Mouse (Mus musculus) mature B cell (primary cell): ENCODE measurements around the gene Tacc2.
"Not testable (repeated sequence)": the region's sequence is repeated elsewhere in the genome, so short reads cannot be mapped to it uniquely, and the experiment has no call there.

ENCODE experiments used
- in situ Hi-C: fragments of 300-500 bp; cut with MboI; formaldehyde crosslinking; loops from 2 replicates; pipeline ENCODE4 v1.14.3; 2019

Gene Tacc2

DNA sequence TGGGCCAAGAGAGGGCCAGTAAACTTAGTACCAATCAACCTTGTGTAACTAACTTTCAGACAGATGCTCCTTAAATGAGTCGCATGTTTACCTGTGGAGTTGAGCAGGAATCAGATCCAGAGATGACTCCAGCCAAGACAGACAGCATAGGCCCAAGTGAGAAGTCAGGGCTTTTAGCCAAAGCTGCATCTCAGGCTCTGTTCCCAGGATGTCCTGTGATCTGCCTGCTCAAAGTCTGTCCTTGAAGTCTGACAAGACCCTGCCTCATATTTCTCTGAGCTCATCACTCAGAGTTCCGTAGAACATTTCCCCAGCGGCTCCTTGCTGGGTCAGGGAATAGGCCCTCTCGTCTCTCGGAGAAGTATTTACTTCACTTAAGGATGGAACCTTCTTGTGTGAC, 73.4 kb downstream of the Tacc2 start:
- in situ Hi-C loops: no loop called here

DNA sequence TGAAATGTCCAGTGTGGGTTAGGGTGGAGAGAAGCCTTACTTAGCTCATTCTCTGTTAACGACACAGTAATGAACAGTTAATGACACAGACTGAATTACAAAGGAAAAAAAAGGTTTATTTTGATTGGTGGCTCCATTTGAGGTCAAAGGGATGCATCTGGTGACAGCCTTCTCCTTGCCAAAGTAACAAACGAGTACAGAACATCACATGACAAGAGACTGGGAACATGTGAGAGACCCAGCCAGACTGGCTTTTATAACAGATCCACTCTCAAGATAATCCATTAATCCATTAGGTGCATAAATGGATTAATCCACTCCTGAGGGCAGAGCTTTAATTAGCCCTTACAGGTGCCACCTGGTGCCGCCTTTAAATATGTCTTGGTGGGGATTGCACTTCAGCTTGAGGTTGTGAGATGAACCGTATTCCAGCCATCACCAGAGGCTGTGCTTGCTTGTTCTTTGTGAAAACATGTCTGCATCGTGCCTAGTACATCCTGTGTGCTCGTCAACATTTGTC, 75.9 kb downstream of the Tacc2 start:
- in situ Hi-C loops: no loop called here

DNA sequence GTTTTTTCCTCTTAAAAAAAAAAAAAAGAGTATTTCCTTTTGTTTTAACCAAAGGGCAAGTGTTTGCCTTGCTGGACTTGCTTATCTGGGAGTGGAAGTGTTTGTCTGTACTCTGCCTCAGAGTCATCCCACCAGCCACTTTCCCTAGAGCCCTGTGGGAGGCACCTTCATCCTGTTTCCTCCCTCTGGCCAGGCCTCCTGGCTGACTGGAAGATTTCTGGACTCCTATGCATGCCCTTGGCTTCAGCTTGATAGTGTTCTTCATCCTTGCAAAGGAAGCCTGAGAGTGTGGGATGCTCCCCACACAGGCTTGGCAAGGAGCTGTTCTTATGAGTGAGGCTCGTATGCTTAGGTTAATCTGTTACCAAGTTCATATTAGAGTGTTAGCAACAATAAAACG, 77.3 kb downstream of the Tacc2 start:
- in situ Hi-C loops: no loop called here

DNA sequence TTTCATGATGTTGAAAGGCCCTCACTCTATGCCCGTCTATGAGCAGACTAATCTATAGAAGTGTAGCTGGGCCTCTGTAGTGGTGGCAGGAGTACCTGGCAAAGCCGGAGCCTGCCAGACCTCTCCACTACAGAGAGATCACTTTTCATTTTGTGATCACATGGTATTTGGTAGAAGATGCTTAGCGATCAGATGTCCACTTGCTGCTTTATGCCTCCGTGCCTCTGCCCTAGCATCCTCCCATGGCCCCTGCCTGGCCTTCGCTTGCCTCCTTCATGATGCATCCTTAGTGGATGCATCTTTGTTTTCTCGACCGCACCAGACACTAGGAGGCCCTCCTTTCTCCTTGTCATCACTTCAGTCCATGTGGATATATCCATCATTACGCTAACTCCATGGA, 79.7 kb downstream of the Tacc2 start:
- in situ Hi-C loops: no loop called here

DNA sequence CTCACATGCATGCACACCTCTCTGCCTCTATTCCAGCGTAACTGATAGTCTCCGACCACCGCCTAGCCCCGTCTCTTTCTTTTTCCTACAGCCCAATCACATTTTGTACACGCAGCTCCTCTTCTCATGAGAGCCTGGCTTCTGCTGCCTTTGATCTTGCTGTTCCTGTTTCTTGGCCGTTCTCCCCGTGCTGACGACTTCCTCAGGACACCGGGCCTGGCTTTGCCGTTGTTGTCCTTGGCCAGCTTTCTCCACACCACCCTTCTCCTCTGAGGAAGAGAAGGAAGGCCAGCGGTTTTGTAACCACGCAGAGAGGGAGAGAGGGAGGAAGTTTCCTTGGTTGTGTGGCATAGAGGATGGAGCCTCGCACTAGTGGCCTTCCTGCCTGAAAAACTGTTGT, 80.5 kb downstream of the Tacc2 start:
- in situ Hi-C loops: no loop called here

DNA sequence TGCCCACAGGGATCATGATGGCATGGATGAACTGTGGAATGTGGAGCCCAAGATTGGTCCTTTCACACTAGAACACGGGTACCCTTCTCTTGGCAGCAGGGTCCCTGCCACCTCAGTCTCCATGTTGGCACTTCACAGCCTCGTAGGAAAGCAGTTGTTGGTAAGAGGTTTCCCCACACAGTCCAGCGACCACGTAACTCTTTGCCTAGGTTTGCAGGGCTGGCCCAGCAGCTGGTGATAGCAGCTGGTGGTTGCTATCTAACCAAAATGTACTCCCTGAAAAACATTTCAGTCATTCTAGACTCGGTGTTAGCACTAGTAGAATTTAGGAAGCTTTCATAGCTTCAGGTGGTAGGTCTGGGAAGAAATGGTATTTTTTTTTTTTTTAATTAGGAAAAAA, 81.9 kb downstream of the Tacc2 start:
- in situ Hi-C loops: no loop called here

DNA sequence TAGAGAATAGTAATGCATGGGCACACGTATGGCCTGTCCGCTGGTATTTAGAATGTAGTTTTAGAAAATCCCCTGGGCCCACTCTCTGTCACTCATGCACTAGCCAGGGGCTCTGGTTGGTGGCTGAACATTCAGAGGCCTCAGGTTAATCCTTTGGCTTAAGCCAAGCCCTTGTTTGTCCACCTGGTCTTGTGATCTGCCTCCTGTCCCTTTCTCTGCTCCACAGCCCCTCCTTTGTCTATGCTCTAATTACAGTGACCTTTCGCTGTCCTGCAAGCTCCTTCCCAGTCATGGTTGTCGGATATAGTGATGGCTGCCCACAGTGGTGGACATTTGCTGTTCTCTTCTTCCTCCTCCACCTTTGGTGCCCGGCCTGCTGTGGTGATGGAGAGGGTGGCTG, 85.0 kb downstream of the Tacc2 start:
- in situ Hi-C loops: no loop called here

DNA sequence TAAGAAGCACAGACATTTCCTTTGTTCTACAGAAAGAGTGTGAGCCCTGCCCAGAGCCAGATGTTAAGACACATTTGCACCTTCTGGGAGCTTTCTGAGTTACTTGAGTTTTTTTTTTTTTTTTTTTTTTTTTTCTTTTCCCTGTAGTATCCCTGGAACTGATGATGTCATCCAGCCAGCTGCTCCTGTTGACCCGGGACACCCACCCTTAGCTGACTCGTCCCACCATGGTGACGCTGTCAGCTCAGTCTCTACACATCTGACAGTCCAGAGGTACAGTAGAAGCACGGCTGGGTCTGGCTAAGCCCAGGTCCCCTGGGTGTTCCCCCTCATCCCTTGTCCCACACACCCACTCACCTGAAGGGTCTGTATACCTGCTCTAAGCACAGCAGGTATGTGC, 85.6 kb downstream of the Tacc2 start:
- in situ Hi-C loops: no loop called here

DNA sequence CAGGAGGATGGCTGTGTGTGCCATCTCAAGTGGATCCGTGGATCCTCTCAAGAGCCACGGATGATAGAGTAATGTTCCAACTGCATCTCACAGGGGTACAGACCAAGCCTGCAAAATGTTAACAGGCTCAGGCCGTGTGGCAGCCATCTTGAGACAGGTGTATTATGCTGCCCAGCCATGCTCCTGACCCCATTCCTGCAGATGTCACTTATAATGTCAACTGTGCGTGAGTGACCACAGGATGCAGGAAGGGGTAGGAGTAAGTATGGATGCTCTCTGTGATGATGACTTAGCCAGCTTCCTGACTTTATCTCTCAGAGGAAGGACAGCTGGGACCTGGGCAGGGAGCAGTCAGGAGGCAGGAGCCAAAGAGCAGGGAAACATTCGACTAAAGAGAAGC, 86.8 kb downstream of the Tacc2 start:
- in situ Hi-C loops: no loop called here

DNA sequence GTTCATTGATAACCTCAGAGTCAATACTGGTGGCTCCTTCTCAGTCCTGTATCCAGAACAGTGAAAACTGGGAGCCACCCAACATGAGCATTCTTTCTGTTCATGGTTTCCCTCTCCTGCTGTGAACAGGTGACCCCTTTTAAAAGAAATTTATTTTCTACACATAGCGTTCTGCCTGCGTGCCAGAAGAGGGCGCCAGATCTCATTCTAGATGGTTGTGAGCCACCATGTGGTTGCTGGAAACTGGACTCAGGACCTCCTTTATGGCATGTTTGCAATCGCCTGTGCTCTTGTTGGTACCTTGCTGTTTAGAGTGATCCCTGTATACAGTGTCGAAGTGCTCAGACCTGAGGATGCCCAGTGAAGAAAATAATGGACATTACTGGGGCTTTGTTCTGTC, 87.4 kb downstream of the Tacc2 start:
- in situ Hi-C loops: no loop called here

DNA sequence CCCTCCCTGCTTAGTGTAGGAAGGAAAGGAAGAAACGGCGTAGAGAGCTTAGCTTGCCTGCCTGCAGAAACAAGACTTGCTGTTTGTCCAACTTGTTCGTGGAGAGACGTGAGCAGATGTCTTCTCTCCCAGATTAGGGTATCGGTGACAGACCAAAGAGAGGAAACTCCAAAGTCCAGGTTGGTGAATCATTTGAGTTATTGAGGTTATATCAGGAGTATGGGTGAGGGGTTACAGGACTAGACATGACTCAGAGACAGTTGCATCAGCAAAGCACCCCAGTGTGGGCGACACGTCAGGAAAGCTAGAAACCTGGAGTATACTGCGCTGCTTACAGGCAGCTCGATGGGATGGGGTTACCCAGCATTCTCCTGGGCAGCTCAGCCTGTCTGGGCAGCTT, 88.1 kb downstream of the Tacc2 start:
- in situ Hi-C loops: no loop called here

DNA sequence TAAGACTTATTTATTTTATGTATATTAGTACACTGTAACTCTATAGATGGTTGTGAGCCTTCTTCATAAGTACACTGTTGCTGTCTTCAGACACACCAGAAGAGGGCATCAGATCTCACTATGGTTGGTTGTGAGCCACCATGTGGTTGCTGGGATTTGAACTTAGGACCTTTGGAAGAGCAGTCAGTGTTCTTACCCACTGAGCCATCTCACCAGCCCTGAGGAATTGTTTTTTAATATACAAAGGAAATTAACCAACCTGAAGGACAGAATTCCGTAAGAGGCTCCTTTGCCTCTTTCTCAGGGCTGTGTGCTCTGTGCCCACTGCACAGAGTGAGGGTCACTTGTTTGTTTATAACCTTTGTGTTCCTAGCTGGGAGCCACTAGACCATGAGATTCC, 90.8 kb downstream of the Tacc2 start:
- in situ Hi-C loops: not testable (repeated sequence)

DNA sequence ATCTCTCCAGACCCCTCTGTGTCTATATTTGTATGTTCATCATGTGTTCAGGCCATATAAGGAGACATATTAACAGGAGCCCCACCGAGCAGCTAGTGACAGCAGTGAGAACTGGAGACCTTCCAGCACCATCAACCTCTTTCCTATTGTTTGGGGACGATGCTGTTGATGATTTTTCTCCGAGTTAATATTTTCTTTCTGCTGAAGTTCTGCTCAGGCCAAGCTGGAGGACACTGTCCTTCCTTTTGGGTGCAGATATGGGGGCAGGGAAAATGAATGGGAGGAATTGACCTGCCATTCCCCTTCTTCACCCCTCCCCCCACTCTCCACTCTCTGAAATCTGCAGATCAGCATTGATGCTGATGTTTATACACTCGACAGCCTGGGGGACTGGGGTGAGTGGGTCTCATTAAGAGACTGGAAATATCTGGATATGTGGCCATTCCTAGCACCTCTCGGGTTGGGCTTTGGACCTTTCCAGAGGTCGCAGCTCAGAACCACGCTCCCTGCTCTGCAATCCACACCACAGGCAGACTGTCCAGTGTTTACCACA, 91.6 kb downstream of the Tacc2 start:
- in situ Hi-C loops: no loop called here

DNA sequence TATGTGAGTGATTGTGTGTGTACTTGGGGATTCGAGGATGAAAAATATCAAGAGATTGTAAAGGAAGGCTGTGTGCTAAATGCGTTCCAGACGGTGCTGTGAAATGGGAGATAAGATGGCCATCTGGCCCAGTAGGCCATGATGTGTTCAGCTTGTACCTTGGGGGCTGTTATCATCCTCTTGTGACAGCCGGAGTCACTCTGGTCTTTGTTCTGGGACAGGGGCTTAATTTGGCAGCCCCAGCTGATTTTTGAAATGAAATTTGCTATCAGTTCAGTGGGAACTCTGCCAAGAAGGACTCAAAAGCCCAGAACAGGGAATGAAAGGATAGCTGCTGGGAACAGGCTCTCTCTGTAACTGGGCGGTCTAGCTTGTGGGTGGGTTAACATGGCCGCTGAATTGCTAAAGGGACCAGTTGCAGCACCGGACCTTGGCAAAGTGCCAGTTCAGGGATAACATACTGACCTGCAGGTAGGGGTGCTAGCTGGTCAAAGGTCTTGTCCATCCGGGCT, 92.2 kb downstream of the Tacc2 start:
- in situ Hi-C loops: no loop called here

DNA sequence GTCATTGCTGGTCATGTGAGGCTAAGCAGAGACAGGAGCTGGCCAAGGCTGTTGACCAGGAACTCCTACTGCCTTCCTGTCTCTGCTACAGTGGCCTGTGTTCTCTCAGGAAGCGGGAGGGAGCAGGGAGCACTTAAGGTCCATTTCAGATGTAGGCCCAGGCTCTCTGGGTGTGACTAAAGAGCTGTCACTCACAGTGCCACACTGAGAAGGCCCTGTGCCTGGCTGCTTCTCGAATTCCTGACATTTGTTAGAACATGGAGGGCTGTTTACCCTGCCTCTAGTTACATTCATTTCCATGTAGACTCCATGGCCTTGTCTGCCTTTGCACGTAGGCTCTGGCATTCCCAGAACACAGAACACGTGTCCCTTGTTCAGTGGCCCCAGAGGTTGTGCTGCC, 93.1 kb downstream of the Tacc2 start:
- in situ Hi-C loops: no loop called here

DNA sequence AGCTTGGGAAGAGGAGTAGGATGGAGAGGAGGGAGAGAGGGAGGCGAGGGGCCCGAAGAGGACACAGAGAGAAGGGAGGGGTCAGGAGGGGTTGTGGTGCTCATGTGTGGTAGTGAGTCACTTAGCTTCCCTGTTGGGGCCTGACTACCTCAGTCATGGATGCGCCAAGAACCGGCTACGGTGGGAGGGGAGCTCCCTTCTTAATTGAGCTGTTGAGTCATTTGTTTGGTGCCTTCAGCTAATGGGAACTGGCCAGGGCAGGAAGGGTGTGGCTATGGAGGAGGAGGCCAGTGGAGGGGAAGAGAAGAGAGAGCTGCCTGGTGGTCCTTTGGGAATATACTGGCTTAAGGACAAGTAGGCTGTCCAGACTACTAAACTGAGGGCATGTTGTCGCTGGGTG, 94.1 kb downstream of the Tacc2 start:
- in situ Hi-C loops: no loop called here

DNA sequence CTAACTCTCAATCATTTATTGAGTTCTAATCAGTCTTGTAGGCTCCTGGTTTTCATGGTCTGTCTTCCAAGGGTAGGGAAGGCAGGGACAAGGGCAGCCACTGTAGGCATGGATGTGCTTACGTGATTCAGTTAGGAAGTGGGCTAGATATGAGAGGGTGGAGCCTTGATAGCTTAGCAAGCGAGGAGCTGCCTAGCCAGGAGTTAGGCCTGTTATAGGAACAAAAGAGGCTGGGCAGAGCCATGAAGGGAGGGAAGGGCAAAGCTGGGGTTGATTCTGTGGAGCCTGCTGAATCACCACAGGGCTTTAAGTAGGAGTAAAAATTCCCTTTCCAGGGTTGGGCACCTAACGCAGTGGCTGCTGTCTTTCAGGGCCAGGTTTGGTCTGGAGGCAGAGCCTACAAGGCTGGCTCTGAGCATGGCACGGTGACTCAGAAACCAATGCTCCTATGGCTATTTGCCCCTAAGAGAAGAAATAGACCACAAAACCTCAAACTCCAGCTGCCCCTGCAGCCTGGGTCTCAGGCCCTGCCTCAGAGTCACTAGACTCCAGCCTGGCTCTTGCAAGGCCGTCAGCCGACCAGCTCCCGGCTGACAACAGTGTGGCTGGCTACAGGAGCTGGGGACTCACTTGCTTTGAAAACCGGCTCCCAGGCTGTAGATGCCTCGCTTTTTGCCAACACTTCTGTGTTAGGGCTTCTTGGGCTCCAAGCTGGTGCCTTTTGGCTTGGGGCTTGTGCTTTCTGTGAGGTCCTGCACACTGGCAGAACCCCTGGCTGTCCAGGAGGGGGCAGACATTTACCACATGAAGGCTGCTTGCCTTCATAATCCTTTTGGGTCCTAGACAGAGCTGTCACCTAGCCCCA, 96.2 kb downstream of the Tacc2 start:
- in situ Hi-C loops: no loop called here

DNA sequence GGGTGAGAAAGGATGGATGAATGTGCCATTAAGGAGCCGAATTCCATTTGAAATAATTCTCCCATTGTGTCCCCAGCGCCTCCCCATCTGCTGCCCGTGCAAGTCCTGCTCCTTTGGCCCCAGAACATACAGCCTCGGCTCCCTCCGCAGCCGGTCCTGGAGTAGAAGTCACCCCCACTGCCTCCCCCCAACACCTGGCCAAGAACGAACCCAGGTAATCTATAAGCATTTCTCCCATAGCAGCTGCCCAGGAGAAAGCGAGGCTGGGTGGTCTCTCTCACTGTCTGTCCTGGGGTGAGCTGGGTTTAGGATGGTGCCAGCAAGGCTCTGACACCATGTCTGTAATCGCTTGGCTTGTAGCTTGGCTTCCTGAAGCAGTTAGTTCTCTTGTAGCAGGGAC, 97.3 kb downstream of the Tacc2 start:
- in situ Hi-C loops: no loop called here

DNA sequence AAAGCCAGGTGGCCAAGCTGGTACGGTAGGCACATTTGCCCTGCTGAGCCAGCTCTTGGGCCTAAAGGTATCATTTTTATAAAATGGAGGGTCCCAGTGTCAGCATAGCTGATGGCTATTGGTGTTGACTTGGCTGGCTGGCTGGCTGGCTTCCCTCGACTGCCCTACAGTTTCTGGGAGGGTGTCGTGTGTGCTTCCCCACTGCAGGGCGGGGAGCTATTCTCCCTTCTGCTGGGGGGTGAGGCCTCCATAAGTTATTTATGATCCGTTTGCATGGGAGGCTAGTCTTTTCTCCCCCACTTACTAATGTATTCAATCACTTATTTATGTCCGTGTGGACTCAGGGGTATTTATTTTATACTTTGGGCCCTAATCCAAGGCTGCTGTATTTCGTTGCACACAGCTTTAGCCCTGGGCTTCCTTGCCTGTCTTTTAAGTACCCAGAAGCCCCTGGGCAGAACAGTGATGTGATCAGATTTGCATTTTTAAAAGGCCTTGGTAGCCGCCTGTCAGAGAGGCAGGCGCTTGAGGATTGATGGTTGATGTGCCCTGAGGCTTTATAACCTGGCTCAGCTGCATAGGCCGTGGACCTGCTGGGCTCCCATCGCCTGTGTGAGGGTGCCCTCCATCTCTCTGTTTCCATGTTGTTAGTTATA, 99.8 kb downstream of the Tacc2 start:
- in situ Hi-C loops: no loop called here

DNA sequence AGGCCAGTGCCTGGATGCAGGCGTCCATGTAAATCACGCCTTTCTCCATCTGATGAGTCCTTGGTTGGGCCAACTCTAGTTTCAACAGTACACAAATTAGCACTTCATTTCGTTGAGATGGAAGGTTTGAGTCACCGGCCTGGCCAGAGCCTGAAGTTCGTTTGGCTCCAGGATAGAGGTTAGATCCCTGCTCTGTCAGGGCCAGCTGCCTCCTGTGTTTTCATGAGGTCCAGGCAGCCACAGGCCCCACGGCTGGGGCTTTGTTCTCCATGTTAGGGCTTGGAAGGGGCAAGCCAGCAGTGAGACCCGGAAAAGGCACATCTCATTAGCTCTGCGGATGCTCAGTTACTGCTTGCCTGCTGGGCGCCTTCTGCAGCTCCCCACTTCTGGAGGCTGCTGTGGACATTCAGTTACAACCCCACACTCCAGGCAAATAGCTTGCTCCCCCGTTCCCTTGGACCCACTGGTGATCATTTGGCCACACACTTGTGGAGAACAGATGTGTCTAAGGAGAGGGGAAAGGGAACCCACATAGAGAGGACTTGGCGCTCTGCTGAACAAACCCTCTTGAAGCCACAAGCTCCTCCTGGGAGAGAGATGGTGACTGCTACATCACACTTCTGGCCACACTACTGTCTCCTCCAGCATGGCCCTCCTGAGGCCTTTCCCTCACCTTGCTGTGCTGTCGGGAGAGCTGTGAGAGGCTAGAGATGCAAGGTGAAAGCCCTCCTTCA, 100.5 kb downstream of the Tacc2 start:
- in situ Hi-C loops: no loop called here

DNA sequence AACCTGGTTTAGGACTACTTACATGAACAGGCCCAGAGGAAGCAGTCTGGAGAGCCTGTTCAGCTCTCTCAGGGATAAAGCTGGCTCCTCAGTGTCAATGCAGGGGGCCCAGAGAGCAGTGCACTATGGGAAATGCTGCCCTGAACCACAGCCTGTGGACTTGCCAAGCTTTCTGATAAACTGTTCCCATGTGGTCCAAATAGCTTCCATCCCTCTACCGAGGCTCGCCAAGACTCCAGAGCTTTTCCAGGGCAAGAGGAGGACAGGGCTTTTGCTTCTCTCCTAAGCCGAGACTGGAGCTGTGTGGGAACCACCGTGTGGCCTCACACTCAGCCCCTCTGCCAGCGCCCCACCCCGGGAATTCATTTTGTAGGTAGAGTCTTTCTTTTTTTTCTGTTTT, 101.2 kb downstream of the Tacc2 start:
- in situ Hi-C loops: no loop called here

DNA sequence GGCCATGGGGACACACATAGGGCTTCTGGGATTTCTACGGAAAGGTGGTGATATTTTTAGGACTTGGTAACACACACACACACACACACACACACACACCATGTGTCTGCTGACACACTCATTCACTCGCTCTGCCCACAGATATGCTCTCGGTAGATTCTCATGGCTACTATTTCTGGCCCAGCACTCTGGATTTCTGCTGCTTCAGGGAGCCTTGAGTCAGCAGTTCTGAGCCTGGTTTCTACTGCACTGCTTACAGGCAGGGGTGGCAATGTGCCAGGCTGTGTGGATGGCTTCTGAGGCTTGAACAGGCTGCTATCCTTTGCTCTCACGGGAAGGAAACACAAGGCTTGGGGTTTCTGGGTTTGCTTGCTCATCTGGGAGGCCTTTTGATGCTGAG, 104.6 kb downstream of the Tacc2 start:
- in situ Hi-C loops: no loop called here
